Mouse (Mus musculus) thymus, adult 2 months (tissue): ENCODE measurements at regions not wholly inside any gene's neighbourhood (a gene's known extent, or its start where the extent isn't known, plus 50 kb on each side); places are given as distances from the start of the nearest gene placed in this dataset.

Source experiments
- DNase-seq: peaks from one replicate; pipeline ENCODE4 v3.0.0; 2021
- H3K27ac ChIP-seq: fragments of 200-500 bp; 2 replicates; pipeline ENCODE4 v1.5.1; 2012; ENCODE audit warnings: low read length, control low read depth; ENCODE audit not compliant: control insufficient read depth, insufficient read depth
- H3K27me3 ChIP-seq: fragments of 200-500 bp; 2 replicates; pipeline ENCODE4 v1.6.1; 2012; ENCODE audit warnings: mild to moderate bottlenecking, low read length, moderate library complexity, mixed read lengths; ENCODE audit not compliant: control insufficient read depth, insufficient read depth
- H3K36me3 ChIP-seq: fragments of 200-500 bp; 2 replicates; pipeline ENCODE4 v1.6.1; 2012; ENCODE audit warnings: mild to moderate bottlenecking, low read length, moderate library complexity; ENCODE audit not compliant: control insufficient read depth, insufficient read depth
- H3K4me1 ChIP-seq: fragments of 200-500 bp; replicated peaks from 2 replicates; pipeline ENCODE4 v1.6.1; 2012; ENCODE audit warnings: low read length; ENCODE audit not compliant: control insufficient read depth, insufficient read depth
- H3K4me3 ChIP-seq: fragments of 200-500 bp; 2 replicates; pipeline ENCODE4 v1.5.1; 2012; ENCODE audit warnings: mild to moderate bottlenecking, low read length, control low read depth, moderate library complexity; ENCODE audit not compliant: control insufficient read depth, insufficient read depth
- CTCF ChIP-seq: fragments of 200-500 bp; IDR thresholded peaks from 2 replicates; pipeline ENCODE4 v1.5.1; 2012; ENCODE audit warnings: mild to moderate bottlenecking, control low read depth, low read length, moderate library complexity, borderline replicate concordance; ENCODE audit not compliant: control insufficient read depth, poor library complexity, insufficient read depth; ENCODE audit errors: extremely low read depth
- POLR2A ChIP-seq: fragments of 200-500 bp; IDR thresholded peaks from 2 replicates; pipeline ENCODE4 v1.6.1; 2012; ENCODE audit warnings: mild to moderate bottlenecking, low read length, control low read depth, moderate library complexity; ENCODE audit not compliant: control insufficient read depth, poor library complexity, insufficient read depth; ENCODE audit errors: extremely low read depth
- WGBS: fragments of 180-500 bp; shearing (Covaris S2); methylation state at CpG from one replicate; pipeline ENCODE4 v1.1.7; 2018; 5-methylcytosine and 5-hydroxymethylcytosine counted together

- 90% methylated on average over 1 of the region's 1 CpGs for WGBS
- Histone ChIP-seq H3K4me1 (no peaks in the 10 kb centered on the region), H3K36me3 (no peaks in the 10 kb centered on the region), H3K4me3 (no peak overlapping the region), H3K27ac (no peak overlapping the region), H3K27me3 (no peaks in the 10 kb centered on the region)
- TF ChIP-seq POLR2A = no peak
- TF ChIP-seq CTCF = no peak
- DNase-seq = no peak
Observed at GRCm38 (mm10) chr2:18445809-18446208, 53.2 kb upstream of the Dnajc1 start.
